Mouse (Mus musculus) hindbrain, postnatal 0 days (tissue): ENCODE results near the gene Nav2. TPM values are rescaled to one million over a fixed set of nuclear protein-coding genes. Genes with fewer than 3 reads are reported as not detected.

Experiments used
- ATAC-seq: fragments of 200-750 bp; cut with Nextera tagmentation; 2 replicates; pipeline ENCODE4 v1.8.0; 2017; ENCODE audit warnings: mild to moderate bottlenecking, moderate TSS enrichment, moderate library complexity
- DNase-seq: peaks from one replicate; pipeline ENCODE4 v3.0.0-alpha.2; 2015; ENCODE audit warnings: low spot score
- H3K27ac ChIP-seq: fragments of 300-500 bp; sonication (generic); 2 replicates; pipeline ENCODE4 v1.5.1; 2014; ENCODE audit warnings: mild to moderate bottlenecking
- H3K27me3 ChIP-seq: fragments of 300-500 bp; sonication (generic); 2 replicates; pipeline ENCODE4 v1.6.1; 2014; ENCODE audit warnings: low read length, mixed read lengths; ENCODE audit not compliant: insufficient read depth
- H3K36me3 ChIP-seq: fragments of 300-500 bp; sonication (generic); 2 replicates; pipeline ENCODE4 v1.6.1; 2014; ENCODE audit warnings: low read length, mixed read lengths; ENCODE audit not compliant: insufficient read depth
- H3K4me1 ChIP-seq: fragments of 300-500 bp; sonication (generic); 2 replicates; pipeline ENCODE4 v1.6.1; 2014; ENCODE audit warnings: antibody characterized with exemption, low read length, mixed read lengths; ENCODE audit not compliant: insufficient read depth
- H3K4me2 ChIP-seq: fragments of 300-500 bp; sonication (generic); 2 replicates; pipeline ENCODE4 v1.6.1; 2014; ENCODE audit warnings: low read depth, mild to moderate bottlenecking, low read length, moderate library complexity, mixed read lengths
- H3K4me3 ChIP-seq: fragments of 300-500 bp; sonication (generic); 2 replicates; pipeline ENCODE4 v1.5.1; 2014; ENCODE audit warnings: low read length
- H3K9ac ChIP-seq: fragments of 300-500 bp; sonication (generic); replicated peaks from 2 replicates; pipeline ENCODE4 v1.6.1; 2014; ENCODE audit warnings: mild to moderate bottlenecking, low read length, moderate library complexity, mixed read lengths
- H3K9me3 ChIP-seq: fragments of 300-500 bp; sonication (generic); 2 replicates; pipeline ENCODE4 v1.6.1; 2016; ENCODE audit warnings: low read length, mixed read lengths
- CTCF ChIP-seq: IDR thresholded peaks from 2 replicates; pipeline ENCODE4 v1.5.1; 2016; ENCODE audit warnings: antibody characterized with exemption, control low read depth, low read depth
- WGBS: fragments of 180-500 bp; shearing (Covaris S2); extraction: QIAGEN DNeasy Blood & Tissue Kit; methylation state at CpG from one replicate; pipeline ENCODE4 v1.1.7; 2014; 5-methylcytosine and 5-hydroxymethylcytosine counted together
- polyA plus RNA-seq: library from polyadenylated mRNA; unstranded; fragments of >200 nt; fragmentation: Nextera tagmentation; extraction: Ambion mirVana; gene quantifications from 2 replicates; pipeline ENCODE4 v1.2.1, GENCODE M21; 2015
- total RNA-seq: library from RNA; depleted of rRNA; stranded (reverse); fragments of >200 nt; gene quantifications from 2 replicates; pipeline ENCODE4 v1.2.3, GENCODE M21; 2014

Nav2 gene
- total and polyA plus RNA-seq, 2 experiments from 2014 or later = 20.1 to 64.7 TPM

- no peak for TF ChIP-seq CTCF
- 0 out of 2 replicates have a peak, but pooled peaks cover 8% of the 10 kb centered on the region for H3K4me1 ChIP-seq
- no peak overlapping the region for H3K4me3 ChIP-seq
- 64% methylated on average over 8 of the region's 8 CpGs for WGBS
- H3K4me2 ChIP-seq = no peak overlapping the region
- H3K9ac ChIP-seq = no peak overlapping the region
- H3K27ac ChIP-seq = no peak overlapping the region; the same call in 1 of the 2 replicates
- H3K27me3 ChIP-seq = no peaks in the 10 kb centered on the region
- ATAC-seq = peak; percentile 64
- no peaks in the 10 kb centered on the region for H3K36me3 ChIP-seq
- DNase-seq = peak; percentile 48
- H3K9me3 ChIP-seq = no peaks in the 10 kb centered on the region
Measured at GRCm38 (mm10) chr7:49025026-49025815, 116.7 kb downstream of the Nav2 start.

- no peak for TF ChIP-seq CTCF
- 82% methylated on average over 3 of the region's 3 CpGs for WGBS
Measured at GRCm38 (mm10) chr7:49025991-49026390, 117.5 kb downstream of the Nav2 start.

GRCm38 (mm10) chr7:49026466-49026865, 118.0 kb downstream of the Nav2 start:
- no peak overlapping the region for H3K4me2 ChIP-seq
- H3K36me3 ChIP-seq = no peaks in the 10 kb centered on the region
- H3K4me1 ChIP-seq = 0 out of 2 replicates have a peak, but pooled peaks cover 8% of the 10 kb centered on the region
- WGBS = 46% methylated on average over 5 of the region's 5 CpGs
- no peaks in the 10 kb centered on the region for H3K9me3 ChIP-seq
- no peak for TF ChIP-seq CTCF
- ATAC-seq (no peak), DNase-seq (no peak)
- no peak overlapping the region for H3K4me3 ChIP-seq
- no peak overlapping the region for H3K27ac ChIP-seq
- H3K27me3 ChIP-seq = no peaks in the 10 kb centered on the region
- H3K9ac ChIP-seq = no peak overlapping the region

More at GRCm38 (mm10) chr7:49025991-49026390, 117.5 kb downstream of the Nav2 start:
- Histone ChIP-seq H3K27me3 (no peaks in the 10 kb centered on the region), H3K36me3 (no peaks in the 10 kb centered on the region), H3K4me3 (no peak overlapping the region), H3K4me1 (0 out of 2 replicates have a peak, but pooled peaks cover 8% of the 10 kb centered on the region), H3K27ac (no peak overlapping the region), H3K9me3 (no peaks in the 10 kb centered on the region), H3K4me2 (no peak overlapping the region), H3K9ac (no peak overlapping the region)
- ATAC-seq (no peak), DNase-seq (no peak)

GRCm38 (mm10) chr7:49029282-49030012, 120.9 kb downstream of the Nav2 start:
- Histone ChIP-seq H3K4me1 (peaks cover 11% of the 10 kb centered on the region; the same call in 1 of the 2 replicates), H3K4me2 (no peak overlapping the region), H3K36me3 (no peaks in the 10 kb centered on the region), H3K4me3 (no peak overlapping the region), H3K27me3 (no peaks in the 10 kb centered on the region), H3K9ac (no peak overlapping the region), H3K27ac (no peak overlapping the region), H3K9me3 (no peaks in the 10 kb centered on the region)
- TF ChIP-seq CTCF = no peak
- WGBS = 38% methylated on average over 10 of the region's 10 CpGs
- peak; percentile 43 for DNase-seq
- peak; percentile 60; the same call in 1 of the 2 replicates for ATAC-seq

GRCm38 (mm10) chr7:49032216-49032615, 123.7 kb downstream of the Nav2 start:
- no peaks in the 10 kb centered on the region for H3K9me3 ChIP-seq
- H3K4me1 ChIP-seq = peaks cover 3% of the 10 kb centered on the region; the same call in 1 of the 2 replicates
- no peak overlapping the region for H3K4me3 ChIP-seq
- H3K9ac ChIP-seq = no peak overlapping the region
- DNase-seq (no peak), ATAC-seq (no peak)
- no peak overlapping the region for H3K27ac ChIP-seq
- 58% methylated on average over 4 of the region's 4 CpGs for WGBS
- no peaks in the 10 kb centered on the region for H3K36me3 ChIP-seq
- no peak overlapping the region for H3K4me2 ChIP-seq
- no peaks in the 10 kb centered on the region for H3K27me3 ChIP-seq
- TF ChIP-seq CTCF = no peak

- Histone ChIP-seq H3K36me3 (no peaks in the 10 kb centered on the region), H3K27me3 (no peaks in the 10 kb centered on the region), H3K4me1 (peaks cover 6% of the 10 kb centered on the region), H3K9me3 (no peaks in the 10 kb centered on the region), H3K9ac (no peak overlapping the region), H3K4me2 (no peak overlapping the region), H3K4me3 (no peak overlapping the region), H3K27ac (no peak overlapping the region)
- TF ChIP-seq CTCF = no peak
- WGBS = 76% methylated on average over 2 of the region's 2 CpGs
- no peak for ATAC-seq
- DNase-seq = no peak
Measured at GRCm38 (mm10) chr7:49034253-49034652, 125.7 kb downstream of the Nav2 start.
